Mouse (Mus musculus) cerebellum, adult 9-11 months (tissue): ENCODE data around the gene Adm2.

Experiments used
- DNase-seq: peaks from one replicate; pipeline ENCODE4 v3.0.0; 2022

Gene Adm2

DNA sequence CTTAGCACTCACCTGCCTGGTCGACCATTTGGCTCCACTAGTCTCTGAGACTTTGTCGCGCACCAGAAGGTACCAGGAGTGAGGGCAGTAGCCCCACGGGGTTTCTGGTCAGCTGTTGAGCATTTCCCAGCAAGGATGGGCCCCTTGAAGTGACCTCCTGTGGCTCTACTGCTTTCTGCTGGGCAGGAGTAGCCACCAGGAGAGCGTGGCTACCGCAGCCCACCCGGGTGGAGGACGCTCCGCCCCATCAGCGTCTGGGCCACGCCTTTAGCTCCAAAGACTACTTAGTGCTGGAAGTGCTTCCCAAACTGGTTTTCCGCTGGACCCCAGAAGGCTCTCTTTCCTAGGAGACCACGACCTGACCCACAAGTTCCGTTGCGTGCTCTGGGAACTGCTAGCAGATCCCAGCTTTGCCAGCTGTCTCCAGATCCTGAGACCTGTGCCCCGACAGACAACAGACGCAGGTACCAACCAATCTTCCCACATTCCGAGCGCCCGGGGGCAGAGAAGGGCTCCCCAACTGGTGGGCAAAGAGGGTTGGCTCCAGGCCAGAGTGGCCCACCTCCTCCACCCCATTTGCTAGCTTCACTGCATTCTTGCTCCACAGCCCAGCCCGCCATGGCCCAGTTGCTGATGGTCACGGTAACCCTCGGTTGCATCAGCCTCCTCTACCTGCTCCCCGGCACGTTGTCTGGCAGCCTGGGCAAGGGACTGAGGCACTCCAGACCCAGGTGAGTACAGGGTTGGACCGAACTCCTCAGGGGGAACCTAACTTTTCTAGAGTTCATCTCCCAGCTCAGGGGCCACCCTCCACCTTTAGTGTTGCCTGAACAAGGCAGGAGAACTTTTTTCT is at the start of gene Adm2:
TSS of gene Adm2 (plus strand) at position 51 of the 853 bp plus-strand sequence.
- peak; percentile 14 for DNase-seq

DNA sequence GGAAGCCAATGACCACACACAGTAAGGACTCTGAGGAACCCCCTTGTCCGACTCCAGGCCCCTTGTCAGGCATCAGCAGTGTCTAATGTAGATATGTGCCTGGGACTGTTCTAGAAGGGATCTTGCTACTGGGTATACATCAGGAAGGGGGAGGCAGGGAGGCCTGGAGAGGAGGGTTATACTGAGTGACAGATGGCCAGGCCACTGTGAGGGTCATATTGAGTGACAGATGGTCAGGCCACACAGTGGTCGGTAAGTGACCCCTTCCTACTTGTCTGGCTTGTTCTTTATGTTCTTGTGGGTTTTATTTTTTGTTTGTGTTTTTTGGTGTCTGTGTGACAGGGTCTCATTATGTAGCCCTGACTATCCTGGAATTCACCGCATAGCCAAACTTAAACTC is 47.0 kb upstream of the Adm2 start:
- DNase-seq = no peak

DNA sequence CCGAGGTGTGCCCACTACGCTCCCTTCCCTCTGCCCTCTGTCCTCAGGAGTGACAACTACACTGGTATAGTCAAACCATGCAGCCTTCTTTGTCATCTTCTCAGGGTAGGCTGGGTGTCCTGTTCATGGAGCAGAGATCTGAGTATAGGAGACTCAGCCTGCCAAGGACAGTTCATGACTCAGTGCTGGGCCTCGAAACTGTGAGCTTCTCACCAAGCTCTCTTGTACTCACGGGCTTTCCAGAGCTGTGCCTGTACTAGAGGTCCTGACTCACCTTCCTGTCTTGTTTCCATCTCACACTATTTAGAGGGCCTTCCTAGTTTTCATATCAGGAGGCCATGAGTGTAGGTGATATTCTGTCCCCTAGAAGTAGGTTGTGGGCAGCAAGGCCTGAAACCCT is 45.2 kb upstream of the Adm2 start:
- no peak for DNase-seq

DNA sequence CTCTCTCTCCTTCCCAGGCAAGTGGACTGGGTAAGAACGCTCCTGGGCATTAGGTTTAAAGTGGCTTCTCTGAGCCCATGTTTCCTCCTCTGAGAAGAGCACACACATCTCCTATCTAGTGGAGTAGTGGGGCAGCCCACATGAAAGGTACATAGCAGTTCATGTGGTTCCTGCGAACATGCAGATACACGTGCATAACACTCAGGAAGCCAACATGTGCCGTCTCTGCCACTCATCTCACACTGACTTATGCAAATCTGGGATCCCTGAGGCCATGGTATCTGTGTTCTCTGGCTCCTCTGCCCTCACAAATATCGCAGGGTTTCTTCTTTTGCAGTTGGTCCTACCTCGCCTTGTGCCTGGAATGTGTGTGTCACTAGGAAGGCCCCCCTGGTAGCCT is 40.0 kb upstream of the Adm2 start:
- DNase-seq = no peak

DNA sequence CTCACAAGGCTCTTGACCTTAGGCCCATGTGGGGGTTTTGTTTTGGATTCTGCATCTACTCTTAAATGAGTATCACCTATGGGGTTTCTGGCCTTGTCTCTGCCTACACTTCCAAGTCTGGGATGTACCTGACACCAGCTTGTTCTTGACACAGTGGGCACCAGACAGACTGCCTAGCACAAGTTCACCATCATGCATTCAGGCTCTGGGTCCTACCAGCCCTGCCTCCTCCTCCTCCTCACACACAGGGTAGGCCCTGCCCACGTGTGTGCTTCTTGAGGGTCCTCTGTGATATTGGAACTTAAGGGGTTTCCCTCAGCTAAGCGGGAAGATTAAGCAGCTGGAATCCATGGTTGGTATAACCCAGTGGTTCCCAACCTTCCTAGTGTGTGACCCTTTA is 38.4 kb upstream of the Adm2 start:
- no peak for DNase-seq

DNA sequence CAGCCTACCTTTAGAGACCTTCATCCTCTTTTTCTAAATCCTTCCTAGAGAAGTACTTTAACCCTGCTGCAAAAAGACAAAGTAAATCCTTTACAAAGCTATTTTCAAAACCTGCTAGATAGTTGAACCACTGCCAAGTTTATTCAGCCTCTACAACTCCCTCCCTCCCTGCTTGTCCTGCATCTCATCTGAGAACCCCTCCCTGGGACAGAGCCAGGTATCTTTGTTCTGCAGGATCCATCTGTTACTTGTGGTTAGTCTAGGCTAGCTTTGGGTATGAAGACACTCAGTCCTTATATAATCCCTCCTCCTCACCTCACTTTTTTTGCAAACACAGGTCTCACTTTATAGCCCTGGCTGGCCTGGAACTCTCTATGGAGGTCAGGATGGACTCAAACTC is 37.5 kb upstream of the Adm2 start:
- peak; percentile 67 for DNase-seq

DNA sequence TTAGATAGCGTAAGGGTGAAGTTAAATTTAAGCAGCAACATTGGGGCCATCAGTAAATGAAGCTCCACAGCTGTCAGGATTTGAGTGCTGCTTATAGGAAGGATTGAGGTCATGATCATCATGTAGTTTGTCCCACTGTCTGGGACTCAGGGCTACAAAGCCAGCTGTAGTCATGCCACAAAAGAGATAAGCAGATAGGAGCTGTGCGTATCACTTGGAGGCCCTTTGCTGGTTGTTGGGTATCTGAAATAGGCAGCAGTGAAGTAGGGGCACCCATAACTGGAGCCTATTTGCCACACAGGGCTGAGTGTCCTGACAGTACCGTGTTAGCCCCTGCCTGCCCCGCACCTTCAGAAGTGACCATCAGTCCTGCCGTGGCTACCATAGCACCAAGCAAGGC is 37.0 kb upstream of the Adm2 start:
- no peak for DNase-seq

DNA sequence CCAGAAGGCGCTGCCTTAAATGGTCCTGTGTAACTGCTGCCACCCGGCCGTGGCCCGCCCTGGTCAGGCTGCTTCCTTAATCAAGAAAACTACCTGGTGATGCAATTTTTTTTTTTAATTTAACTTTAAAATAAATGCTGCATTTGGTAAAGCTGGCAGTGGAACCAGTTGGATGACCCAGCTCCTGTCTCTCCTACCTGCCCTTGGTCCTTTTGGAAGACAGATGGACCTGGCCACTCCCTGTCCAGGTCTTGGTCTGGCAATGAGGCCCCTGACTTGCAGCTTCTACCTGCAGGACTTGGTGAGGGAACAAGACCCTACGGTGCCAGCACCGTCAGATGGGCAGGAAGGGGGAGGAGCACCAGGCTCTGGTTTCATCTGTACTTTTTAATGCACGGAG is 36.4 kb upstream of the Adm2 start:
- DNase-seq = peak; percentile 70

DNA sequence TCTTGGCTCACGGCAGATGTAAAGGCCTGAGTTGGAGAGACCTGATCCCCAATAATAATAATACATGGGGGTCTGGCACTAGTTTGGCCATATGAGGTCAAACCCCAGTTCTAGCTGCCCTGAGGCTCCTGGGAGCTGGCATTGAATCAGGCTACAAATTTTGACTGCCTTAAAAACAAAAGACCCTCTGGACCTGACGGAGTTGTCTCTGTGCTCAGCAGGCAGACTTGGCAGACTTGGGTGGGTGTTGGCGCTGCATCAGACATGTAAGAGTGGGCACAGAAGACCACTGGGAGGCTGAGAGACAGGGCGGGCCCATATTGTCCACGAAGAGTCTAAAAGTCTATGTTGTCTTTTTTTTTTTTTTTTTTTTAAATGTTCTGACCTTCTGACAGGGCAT is 35.9 kb upstream of the Adm2 start:
- DNase-seq = no peak

DNA sequence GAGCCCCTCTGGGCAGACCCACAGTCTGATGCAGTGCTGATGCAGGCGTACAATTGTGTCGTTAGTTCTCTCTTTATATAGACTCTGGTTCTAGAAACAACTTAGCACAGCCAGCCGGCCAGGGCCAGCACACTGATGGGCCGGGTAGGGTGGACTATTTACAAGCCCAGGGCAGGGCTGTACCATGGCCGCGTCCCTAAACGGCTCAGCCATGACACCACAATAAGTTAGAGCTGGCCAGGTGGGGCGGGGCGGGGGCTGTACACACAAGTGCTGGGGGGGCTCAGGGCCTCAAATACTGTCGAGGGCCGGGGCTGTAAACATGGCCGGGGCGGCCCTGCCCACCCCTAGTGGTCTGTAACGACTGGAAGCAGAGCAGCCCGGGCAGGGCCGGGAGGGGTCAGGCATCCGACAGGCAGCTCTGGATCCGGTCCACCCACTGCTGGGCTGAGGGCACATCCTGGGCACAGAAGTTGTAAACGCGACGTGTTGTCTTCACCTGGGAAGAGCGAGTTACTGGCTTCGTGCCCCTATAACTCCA is 34.2 kb upstream of the Adm2 start:
- no peak for DNase-seq

DNA sequence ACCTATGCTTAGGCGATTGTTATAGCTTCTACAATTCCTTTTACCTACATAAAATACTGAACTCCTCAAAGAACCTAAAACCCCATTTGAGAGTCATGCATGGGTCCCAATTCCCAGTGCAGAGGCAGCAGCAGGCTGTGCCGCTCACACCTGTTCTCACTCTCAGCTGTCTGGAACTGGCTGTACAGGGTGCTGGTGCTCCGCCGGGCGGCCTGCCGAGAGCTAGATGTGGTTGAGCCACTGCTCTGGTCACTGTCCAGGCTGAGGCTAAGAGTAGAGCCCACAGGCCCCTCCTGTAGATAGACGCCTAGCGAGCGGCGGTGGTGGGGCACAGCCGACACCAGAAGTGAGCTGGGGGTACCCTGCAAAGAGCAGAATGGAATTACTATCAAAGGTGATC is 33.1 kb upstream of the Adm2 start:
- no peak for DNase-seq

DNA sequence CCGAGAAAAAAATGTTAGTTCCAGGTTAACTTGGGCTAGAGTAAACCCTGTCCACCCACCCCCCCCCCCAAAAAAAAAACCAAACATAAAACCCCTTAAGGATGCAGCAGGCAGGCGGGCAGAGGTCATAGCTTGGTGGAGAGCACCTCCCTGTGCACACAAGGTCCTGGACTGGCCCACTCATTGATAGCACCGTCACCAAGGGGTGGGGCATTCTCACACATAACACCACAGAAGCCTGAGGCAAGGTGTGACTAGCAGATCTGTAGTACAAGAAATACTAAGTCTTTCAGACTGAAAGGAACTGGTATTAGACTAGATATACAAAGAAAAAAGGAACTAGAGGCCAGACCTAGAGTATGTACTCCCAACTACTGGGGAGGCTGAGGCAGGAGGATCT is 31.0 kb upstream of the Adm2 start:
- no peak for DNase-seq

DNA sequence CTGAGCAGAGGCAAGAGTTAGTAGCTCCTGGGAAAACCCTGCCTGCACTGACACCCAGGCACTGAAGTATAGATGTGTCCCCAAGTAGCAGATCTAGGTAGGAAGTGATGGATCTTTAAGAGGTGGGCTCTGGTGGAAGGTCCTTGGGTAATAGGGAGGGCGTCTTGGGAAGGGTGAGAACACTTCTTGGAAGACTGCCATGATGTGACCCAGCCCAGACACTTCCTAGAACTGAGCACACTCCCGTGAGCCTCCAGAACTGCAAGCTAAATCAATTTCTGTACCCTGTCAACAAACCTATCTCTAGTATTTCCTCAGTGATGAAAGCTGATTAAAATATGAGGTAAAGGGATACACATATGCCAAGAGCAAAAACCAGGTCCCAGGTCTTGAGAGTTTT is 29.7 kb upstream of the Adm2 start:
- DNase-seq = no peak

DNA sequence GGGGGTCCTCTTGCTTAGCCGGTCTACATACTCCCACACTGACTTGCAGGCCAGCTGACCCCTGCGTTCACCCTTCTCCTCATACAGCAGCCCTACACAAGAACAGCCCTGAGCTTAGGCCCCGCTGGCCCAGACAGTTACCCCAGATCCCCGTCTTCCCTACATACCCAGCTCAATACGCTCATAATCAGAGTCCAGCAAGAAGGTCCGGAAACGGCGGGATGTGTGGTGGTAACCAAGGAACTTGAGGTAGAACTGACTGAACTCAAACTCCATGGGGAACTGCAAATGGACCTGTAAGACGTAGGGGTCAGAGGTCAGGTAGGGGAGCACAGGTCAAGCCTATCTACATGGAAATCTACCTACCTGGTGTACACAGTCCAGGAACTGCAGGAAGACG is 28.7 kb upstream of the Adm2 start:
- no peak for DNase-seq

DNA sequence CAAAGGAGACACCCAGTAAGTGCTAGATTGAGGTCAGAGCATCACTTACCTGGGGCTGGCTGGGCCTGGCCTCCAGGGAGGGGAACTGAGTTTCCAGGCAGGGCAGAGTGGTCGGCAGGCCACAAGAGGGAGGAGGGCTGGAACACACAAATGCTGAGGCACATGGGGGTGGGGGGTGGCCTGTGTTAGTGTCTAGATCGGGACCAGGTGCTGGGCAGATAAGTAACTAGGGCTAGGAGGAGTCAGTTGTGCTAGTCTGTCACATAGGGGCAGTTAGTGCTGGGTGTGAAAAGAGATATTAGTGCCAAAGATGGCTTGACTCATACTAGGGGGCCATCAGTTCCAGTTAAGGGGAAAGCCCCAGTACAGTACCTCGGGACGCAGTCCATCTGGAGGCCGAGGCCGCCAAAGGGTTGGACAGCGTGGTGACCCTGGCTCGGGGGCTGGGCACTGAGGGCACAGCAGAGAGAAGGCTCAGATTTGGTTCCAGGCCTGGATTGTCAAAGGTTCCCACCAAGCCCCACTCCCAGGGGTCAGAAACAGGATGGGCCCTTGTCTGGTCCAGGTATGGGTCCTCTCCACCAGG is 26.8 kb upstream of the Adm2 start:
- no peak for DNase-seq

DNA sequence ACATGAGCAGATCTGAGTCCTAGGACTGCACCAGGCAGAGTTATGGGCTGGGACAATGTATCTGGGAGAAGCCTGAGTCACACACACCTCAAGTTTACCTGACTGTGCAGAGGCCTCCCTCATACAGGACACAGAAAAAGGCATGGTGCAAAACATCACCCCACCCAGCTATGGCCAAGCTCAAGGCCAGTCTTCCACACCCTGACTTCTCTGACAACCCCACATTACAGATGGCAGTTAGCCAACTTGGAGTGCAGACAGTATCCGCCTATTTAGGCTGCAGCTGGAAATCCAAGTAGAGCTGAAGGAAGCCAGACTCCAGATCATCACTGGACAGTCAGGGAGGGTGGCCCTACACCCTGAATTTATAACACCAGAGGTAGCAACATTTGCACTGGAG is 26.1 kb upstream of the Adm2 start:
- no peak for DNase-seq

DNA sequence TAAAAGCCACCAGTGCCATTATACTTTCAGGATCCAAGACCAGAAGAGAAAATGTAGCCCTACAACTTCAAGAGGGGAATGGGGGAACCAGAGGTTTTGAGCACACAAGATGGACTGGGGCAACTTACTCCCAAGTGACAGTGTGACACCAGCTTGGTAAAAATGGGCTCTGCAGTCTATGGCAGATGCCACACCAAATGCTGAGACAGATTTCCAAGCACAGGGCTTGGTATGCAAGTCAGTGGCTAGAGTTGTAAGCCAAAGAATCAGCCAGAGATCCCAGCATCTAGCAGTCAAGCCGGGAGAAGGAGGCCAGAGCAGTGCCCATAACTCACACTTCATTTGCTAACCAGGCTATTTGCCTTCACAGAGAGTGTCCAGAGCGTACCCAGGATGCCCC is 24.8 kb upstream of the Adm2 start:
- DNase-seq = no peak

DNA sequence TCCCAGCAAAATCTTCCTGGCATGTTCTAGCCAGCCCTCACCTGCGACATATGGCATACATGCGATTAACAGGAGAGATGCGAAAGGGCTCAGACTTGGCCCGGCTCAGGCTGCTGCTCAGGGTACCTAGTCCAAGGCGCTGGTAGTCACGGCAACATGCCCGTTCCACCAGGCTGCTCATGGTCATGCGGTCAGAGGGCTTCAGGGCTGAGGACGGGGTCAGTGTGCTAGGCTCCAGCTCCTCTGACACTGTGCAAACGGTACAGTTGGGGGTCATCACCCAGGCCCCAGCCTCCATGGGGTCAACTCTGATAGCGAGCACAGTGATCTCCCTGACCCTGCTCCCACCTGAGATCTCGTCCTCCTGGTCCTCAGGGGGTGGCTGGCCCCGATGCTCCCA is 22.3 kb upstream of the Adm2 start:
- no peak for DNase-seq

DNA sequence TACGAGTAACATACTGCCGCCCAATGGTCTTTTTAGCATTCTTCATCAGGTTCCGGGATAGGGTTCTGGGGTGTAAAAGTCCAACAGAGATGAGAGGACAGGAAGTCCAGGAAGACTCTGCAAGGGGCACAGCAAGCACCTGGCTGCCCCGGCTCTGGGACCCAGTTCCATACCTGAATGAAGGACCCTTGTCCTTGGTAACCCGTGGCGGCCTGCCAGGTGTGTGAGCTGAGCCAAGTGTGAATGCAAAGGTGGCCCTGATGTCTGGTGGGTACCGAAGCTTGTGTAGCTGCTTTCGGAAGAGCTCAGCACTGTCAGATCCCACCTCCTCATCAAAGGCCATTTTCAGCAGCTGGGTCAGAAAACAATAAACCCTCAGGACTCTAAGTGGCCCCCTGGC is 21.9 kb upstream of the Adm2 start:
- DNase-seq = no peak

DNA sequence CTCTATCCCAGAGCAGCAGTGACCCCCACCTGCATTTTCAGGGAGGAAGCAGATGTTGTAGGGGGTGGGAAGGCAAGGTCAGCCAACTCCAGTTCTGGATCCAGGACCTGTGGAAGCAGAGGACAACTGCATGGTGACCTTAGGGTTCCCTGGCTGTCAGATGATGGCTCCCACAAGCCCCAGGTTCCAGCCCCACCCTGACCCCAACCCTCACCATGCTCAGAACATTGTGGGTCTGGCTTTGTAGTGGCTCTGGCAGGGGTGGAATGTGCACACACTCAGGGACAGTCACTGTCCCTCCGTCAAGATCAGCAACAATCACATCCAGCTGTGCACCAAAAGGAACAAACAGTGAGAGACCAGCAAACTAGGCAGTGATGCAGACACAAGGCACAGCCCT is 16.6 kb upstream of the Adm2 start:
- DNase-seq = peak; percentile 13

DNA sequence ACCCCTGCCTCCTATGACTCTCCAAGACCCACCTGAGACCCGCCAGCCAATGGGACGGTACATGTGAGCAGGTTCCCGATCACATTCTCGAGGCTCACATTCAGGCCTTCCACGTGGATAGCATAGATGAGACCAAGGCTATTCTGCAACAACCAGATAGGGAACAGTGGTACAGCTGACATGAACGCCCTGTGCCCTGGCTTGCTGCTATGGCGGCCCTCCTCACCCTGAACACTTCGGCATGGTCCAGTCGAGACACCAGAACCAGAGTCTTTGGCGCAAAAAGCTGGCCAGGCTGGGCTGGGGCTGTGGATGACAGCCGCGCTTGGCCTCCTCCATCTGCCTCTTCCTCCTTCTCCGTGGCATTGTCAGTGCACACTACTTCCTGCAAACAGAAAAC is 15.1 kb upstream of the Adm2 start:
- DNase-seq = no peak

DNA sequence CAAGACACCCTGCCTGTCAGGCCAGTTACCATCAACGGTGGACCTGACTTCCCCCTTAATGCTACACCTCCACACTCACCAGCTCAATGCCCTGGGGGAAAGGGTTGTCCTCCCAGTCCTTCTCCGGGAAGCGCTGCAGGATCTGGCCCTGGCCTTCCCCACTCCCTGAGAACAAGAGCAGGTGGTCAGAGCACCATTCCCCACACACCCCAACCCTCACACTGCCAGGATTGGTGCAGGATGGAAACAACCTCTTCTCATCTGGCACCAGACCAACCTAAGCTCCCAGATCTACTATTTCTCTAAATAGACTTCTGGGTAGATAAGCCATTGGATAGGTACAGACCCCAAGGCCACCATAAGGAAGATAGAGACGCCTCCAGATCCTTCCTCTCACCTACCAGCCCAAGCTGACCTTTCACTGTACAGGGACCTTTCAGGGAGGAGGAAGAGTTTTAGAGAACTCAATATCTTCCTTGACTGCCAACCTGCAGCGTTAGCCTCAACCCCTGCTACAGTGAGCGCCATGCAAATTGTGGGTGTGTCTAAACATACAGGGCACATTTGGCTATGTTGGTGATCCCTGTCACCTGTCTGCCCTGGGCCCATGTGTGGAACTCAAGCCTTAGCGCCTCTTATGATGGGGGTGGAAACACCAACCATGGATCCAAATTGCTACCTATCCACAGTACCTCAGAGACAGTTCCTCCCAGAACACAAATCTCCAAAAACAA is 13.9 kb upstream of the Adm2 start:
- peak; percentile 71 for DNase-seq

DNA sequence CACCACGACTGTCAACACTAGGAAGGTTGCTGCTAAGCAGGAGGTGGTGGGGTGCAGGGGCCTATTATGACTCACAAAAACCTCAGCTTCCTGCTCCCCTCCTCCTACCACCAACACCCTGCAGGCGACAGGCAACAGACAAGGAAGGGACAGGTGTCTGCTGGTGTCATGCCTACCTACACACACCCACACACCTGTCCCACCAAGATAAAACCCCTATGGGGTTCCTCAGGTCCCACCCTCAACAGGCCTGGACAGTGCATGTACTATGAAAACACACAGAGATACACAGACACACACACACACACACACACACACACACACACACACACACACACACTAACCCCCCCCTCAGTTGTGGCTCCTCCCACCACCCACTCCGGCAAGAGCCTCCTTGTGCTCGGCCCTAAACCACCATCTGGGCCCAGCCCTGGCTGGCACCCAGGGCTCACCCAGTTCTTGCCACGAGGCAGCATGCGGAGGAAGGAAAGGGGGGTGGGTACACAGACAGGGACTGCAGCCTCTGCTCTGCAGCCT is 12.5 kb upstream of the Adm2 start:
- DNase-seq = peak; percentile 83

DNA sequence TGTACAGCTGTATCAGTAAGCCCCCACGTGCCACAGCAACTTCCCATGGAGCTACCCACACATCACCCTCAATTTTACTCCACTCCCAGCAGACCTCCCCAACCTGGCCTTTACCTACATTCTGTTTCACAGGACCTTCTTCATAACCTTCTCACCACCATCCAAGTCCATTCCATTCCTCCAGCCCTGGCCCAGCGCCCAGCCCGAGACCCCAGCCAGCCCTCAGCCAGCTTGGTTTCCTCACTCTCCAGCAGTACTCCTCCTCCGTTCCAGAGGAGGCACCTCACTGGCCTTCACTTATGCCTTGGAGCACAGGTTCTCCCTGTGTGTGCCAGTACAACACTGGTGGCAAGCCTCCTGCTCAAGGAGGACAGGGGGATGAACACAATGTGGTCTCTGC is 9.2 kb upstream of the Adm2 start:
- DNase-seq = peak; percentile 58
